Mouse (Mus musculus): ENCODE measurements at regions not wholly inside any gene's neighbourhood (a gene's known extent, or its start where the extent isn't known, plus 50 kb on each side); places are given as distances from the start of the nearest gene placed in this dataset.

- H3K9me3 ChIP-seq (replicated peaks), result no peaks in the 10 kb centered on the region
Observed at GRCm38 (mm10) chr2:144188485-144188884, 82.0 kb upstream of the Mgme1 start.

GRCm38 (mm10) chr2:144189756-144190155 is 80.7 kb upstream of the Mgme1 start:
- no peak overlapping the region for H3K4me3 ChIP-seq
- no peak for ATAC-seq (replicated peaks; ENCODE audit: insufficient number of reproducible peaks, insufficient read depth, low FRiP score, low read depth)
- H3K4me1 ChIP-seq (replicated peaks), result no peaks in the 10 kb centered on the region; the same call in 1 of the 2 replicates
- no peaks in the 10 kb centered on the region for H3K27me3 ChIP-seq
- no peak overlapping the region for H3K4me2 ChIP-seq
- WGBS, result 86% methylated on average over 7 of the region's 7 CpGs
- H3K27ac ChIP-seq, result no peak overlapping the region
- H3K9me3 ChIP-seq (replicated peaks), result no peaks in the 10 kb centered on the region
- H3K36me3 ChIP-seq, result no peaks in the 10 kb centered on the region
- H3K9ac ChIP-seq, result no peak overlapping the region

More at GRCm38 (mm10) chr2:144188485-144188884, 82.0 kb upstream of the Mgme1 start:
- Histone ChIP-seq H3K36me3 (no peaks in the 10 kb centered on the region), H3K4me2 (no peak overlapping the region), H3K27me3 (no peaks in the 10 kb centered on the region), H3K27ac (no peak overlapping the region), H3K4me1 (replicated peaks) (peaks cover 2% of the 10 kb centered on the region), H3K4me3 (no peak overlapping the region), H3K9ac (no peak overlapping the region)
- WGBS, result 55% methylated on average over 4 of the region's 4 CpGs
- ATAC-seq (replicated peaks; ENCODE audit: insufficient number of reproducible peaks, insufficient read depth, low FRiP score, low read depth), result no peak

- H3K4me1 ChIP-seq (replicated peaks), result no peaks in the 10 kb centered on the region; the same call in 1 of the 2 replicates
- ATAC-seq (replicated peaks; ENCODE audit: insufficient number of reproducible peaks, insufficient read depth, low FRiP score, low read depth), result no peak
- no peak overlapping the region for H3K27ac ChIP-seq
- H3K9me3 ChIP-seq (replicated peaks), result no peaks in the 10 kb centered on the region
- H3K9ac ChIP-seq, result no peak overlapping the region
- no peak overlapping the region for H3K4me2 ChIP-seq
- WGBS, result 50% methylated on average over 9 of the region's 9 CpGs
- no peaks in the 10 kb centered on the region for H3K27me3 ChIP-seq
- H3K4me3 ChIP-seq, result no peak overlapping the region
- H3K36me3 ChIP-seq, result no peaks in the 10 kb centered on the region
Observed at GRCm38 (mm10) chr2:144191018-144191417, 79.4 kb upstream of the Mgme1 start.

GRCm38 (mm10) chr2:144191707-144192106 is 78.8 kb upstream of the Mgme1 start:
- Histone ChIP-seq H3K27ac (no peak overlapping the region), H3K27me3 (no peaks in the 10 kb centered on the region), H3K4me3 (no peak overlapping the region), H3K4me1 (replicated peaks) (no peaks in the 10 kb centered on the region; the same call in 1 of the 2 replicates), H3K4me2 (no peak overlapping the region), H3K36me3 (no peaks in the 10 kb centered on the region), H3K9ac (no peak overlapping the region), H3K9me3 (replicated peaks) (no peaks in the 10 kb centered on the region)
- ATAC-seq (replicated peaks; ENCODE audit: insufficient number of reproducible peaks, insufficient read depth, low FRiP score, low read depth), result no peak
- 72% methylated on average over 4 of the region's 4 CpGs for WGBS

GRCm38 (mm10) chr2:144192428-144192827 is 78.0 kb upstream of the Mgme1 start:
- no peak for ATAC-seq (replicated peaks; ENCODE audit: insufficient number of reproducible peaks, insufficient read depth, low FRiP score, low read depth)
- Histone ChIP-seq H3K9ac (no peak overlapping the region), H3K9me3 (replicated peaks) (no peaks in the 10 kb centered on the region), H3K4me1 (replicated peaks) (peaks cover 2% of the 10 kb centered on the region; the same call in 1 of the 2 replicates), H3K4me2 (no peak overlapping the region), H3K4me3 (no peak overlapping the region), H3K27ac (no peak overlapping the region), H3K36me3 (no peaks in the 10 kb centered on the region), H3K27me3 (no peaks in the 10 kb centered on the region)
- WGBS, result 60% methylated on average over 8 of the region's 8 CpGs

GRCm38 (mm10) chr2:144195851-144196250 is 74.6 kb upstream of the Mgme1 start:
- Histone ChIP-seq H3K4me1 (replicated peaks) (peaks cover 11% of the 10 kb centered on the region), H3K4me2 (no peak overlapping the region), H3K27me3 (no peaks in the 10 kb centered on the region), H3K36me3 (no peaks in the 10 kb centered on the region), H3K9ac (no peak overlapping the region), H3K27ac (no peak overlapping the region), H3K4me3 (no peak overlapping the region), H3K9me3 (replicated peaks) (no peaks in the 10 kb centered on the region)
- WGBS, result 47% methylated on average over 14 of the region's 14 CpGs
- ATAC-seq (replicated peaks; ENCODE audit: insufficient number of reproducible peaks, insufficient read depth, low FRiP score, low read depth), result no peak

GRCm38 (mm10) chr2:144197139-144197538 is 73.3 kb upstream of the Mgme1 start:
- 85% methylated on average over 2 of the region's 2 CpGs for WGBS
- no peak for ATAC-seq (replicated peaks; ENCODE audit: insufficient number of reproducible peaks, insufficient read depth, low FRiP score, low read depth)
- Histone ChIP-seq H3K9ac (no peak overlapping the region), H3K27ac (no peak overlapping the region), H3K4me3 (no peak overlapping the region), H3K36me3 (no peaks in the 10 kb centered on the region), H3K9me3 (replicated peaks) (no peaks in the 10 kb centered on the region), H3K4me2 (no peak overlapping the region), H3K27me3 (no peaks in the 10 kb centered on the region), H3K4me1 (replicated peaks) (peaks cover 11% of the 10 kb centered on the region)

GRCm38 (mm10) chr2:144198326-144199051 is 72.0 kb upstream of the Mgme1 start:
- Histone ChIP-seq H3K9me3 (replicated peaks) (no peaks in the 10 kb centered on the region), H3K4me2 (no peak overlapping the region), H3K36me3 (no peaks in the 10 kb centered on the region), H3K4me3 (no peak overlapping the region), H3K4me1 (replicated peaks) (peaks cover 14% of the 10 kb centered on the region), H3K9ac (no peak overlapping the region), H3K27ac (peak overlapping the region; percentile 58), H3K27me3 (no peaks in the 10 kb centered on the region)
- WGBS, result 19% methylated on average over 13 of the region's 13 CpGs
- ATAC-seq (replicated peaks; ENCODE audit: insufficient number of reproducible peaks, insufficient read depth, low FRiP score, low read depth), result peak; percentile 36; the same call in 1 of the 2 replicates

All from heart, embryonic 15.5 days (tissue).